Mouse (Mus musculus) lung, adult 2 months (tissue): ENCODE measurements around the gene Gm11213.

Source experiments
- CTCF ChIP-seq: fragments of 200-500 bp; IDR thresholded peaks from 2 replicates; pipeline ENCODE4 v1.5.1; 2011; ENCODE audit warnings: mild to moderate bottlenecking, low read length, control low read depth; ENCODE audit not compliant: insufficient read depth
- POLR2A ChIP-seq: fragments of 200-500 bp; IDR thresholded peaks from 2 replicates; pipeline ENCODE4 v1.6.1; 2011; ENCODE audit warnings: low read depth, mild to moderate bottlenecking, control low read depth, low read length, borderline replicate concordance; ENCODE audit errors: extremely low read depth

DNA sequence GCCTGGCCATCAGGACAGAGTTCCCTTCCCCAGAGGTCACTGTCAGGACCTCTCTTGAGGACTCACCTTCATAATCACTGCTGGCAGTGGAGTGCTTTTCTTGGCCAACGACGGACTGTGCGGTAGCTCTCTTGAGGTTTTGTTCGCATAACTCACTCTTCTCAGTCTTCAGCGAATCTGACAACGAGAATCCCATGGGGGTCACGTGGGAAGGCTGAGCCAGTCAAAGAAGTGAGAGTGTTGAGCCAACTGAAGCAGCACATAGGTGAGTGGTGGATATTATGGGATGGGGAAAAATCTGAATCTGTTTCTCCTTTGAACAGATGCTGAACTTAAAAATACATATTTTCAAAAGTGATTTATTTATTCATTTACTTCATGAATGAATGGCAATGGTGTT is 3.3 kb upstream of the Gm11213 start:
- TF ChIP-seq CTCF, result no peak
- TF ChIP-seq POLR2A, result no peak
